Mouse (Mus musculus): ENCODE data around the gene Myrfl. TPM values are rescaled to one million over a fixed set of nuclear protein-coding genes. Genes with fewer than 3 reads are reported as not detected.
A peak's percentile ranks its signal among the peaks of the same experiment; 100 is the strongest.

The Myrfl gene
- polyA plus RNA-seq, 1 experiment from 2014 or later, result 0.09 TPM

DNA sequence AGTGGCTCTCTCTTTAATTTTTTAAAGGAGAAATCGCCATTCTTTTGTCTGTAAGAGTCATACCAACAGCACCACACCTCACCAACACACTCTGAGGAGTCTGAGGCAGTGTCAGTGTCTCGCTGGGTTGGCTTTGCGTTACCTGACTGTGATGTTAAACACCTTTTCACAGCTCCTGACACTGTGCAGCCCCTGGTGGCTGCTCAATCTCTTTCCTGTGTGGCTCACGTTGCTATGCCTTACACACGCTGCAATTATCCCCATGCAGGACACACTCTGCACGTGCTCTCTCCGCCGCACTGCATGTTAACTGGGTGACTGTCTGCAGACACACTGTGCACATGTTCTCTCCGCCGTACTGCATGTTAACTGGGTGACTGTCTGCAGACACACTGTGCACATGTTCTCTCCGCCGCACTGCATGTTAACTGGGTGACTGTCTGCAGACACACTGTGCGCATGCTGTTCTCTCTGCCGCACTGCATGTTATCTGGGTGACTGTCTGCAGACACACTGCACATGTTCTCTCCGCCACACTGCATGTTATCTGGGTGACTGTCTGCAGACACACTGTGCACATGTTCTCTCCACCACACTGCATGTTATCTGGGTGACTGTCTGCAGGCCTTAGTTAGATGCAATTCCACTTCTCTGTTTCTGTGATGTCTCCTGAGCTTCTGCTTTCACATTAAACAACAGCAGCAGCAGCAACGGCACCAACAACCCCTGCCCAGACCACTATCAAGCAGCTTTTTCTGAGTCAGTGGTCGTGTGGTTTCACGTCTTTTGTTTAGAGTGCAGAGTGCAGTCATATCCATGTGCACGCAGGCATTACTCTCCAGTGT lies 27.2 kb upstream of the Myrfl start:
- WGBS, result 93% methylated on average over 19 of the region's 19 CpGs
- peaks cover 63% of the 10 kb centered on the region for H3K36me3 ChIP-seq

DNA sequence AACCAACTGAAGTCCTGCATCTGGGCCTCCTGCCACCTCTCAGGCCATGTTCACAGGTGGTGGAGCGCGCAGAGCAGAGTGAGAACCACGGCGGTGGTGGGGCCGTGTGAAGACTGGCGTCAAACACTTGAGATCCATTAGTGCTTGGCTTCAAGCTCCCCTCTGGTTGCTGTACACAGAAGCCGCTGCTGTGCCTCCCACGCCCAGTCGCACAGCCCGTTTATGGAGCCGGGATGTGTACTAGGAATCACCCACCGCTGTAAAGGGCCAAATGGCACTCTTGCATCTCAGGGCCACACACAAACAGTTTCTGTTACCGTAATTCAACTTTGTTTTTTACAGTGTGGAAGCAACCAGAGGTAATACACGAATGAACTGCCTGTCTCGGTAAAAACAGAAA lies 25.4 kb upstream of the Myrfl start:
- Histone ChIP-seq H3K4me2 (replicated peaks) (no peak overlapping the region), H3K4me1 (no peaks in the 10 kb centered on the region), H3K36me3 (peaks cover 58% of the 10 kb centered on the region), H3K27ac (no peak overlapping the region), H3K4me3 (no peak overlapping the region), H3K9me3 (no peaks in the 10 kb centered on the region), H3K9ac (no peak overlapping the region), H3K27me3 (no peaks in the 10 kb centered on the region)
- ATAC-seq (ENCODE audit: low FRiP score, low read depth), result no peak
- 84% methylated on average over 15 of the region's 15 CpGs for WGBS

More for the DNA sequence above, 27.2 kb upstream of the Myrfl start:
- H3K4me1 ChIP-seq, result no peaks in the 10 kb centered on the region
- no peak for ATAC-seq (ENCODE audit: low FRiP score, low read depth)
- H3K9me3 ChIP-seq, result no peaks in the 10 kb centered on the region
- H3K27me3 ChIP-seq, result no peaks in the 10 kb centered on the region
- no peak overlapping the region for H3K4me2 ChIP-seq (replicated peaks)
- no peak overlapping the region for H3K27ac ChIP-seq
- H3K9ac ChIP-seq, result no peak overlapping the region
- no peak overlapping the region for H3K4me3 ChIP-seq

DNA sequence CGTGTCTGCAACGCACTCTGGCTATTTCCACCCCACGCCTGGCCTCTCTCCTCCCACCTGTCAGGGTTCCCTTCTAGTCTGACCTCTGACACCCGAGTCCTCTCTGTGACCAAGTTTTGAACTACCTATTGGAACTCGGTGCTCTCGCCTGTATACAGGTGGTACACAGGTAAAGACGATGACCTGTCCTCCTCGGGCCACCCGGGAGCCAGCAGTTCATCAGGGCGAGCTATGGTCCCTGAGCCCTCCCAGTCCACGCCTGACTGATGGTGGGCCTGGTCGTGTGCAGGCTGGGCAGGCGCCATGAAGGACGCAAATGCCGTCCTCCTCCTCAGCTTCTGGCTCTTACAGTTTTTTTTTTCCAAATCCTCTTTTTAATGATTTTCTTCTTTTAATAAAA lies 24.7 kb upstream of the Myrfl start:
- WGBS, result 88% methylated on average over 15 of the region's 15 CpGs
- Histone ChIP-seq H3K4me1 (no peaks in the 10 kb centered on the region), H3K9me3 (no peaks in the 10 kb centered on the region), H3K4me3 (no peak overlapping the region), H3K4me2 (replicated peaks) (no peak overlapping the region), H3K36me3 (peaks cover 55% of the 10 kb centered on the region), H3K27ac (no peak overlapping the region), H3K9ac (no peak overlapping the region), H3K27me3 (no peaks in the 10 kb centered on the region)
- ATAC-seq (ENCODE audit: low FRiP score, low read depth), result 0 out of 2 replicates have a peak, but pooled peaks have one; percentile 32

DNA sequence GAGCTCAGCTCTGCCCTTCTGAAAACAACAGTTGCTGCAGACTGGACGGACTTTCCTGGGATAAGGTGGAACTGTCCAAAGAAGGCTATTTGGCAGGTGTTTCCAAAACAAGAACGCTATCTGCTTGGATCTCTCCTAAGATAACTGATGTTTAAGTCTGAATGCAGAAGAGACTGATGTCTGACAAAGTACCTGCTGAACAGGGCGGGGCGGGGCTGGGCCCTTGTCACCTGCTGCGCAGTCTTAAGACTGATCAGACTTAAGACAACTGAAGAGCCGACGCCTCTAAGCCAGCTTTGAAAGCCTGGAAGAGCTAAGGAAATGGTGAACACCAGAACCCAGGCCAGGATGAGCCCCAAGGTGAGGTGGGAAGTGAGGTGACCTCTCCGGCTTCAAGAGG lies 23.9 kb upstream of the Myrfl start:
- Histone ChIP-seq H3K36me3 (peaks cover 57% of the 10 kb centered on the region), H3K27ac (no peak overlapping the region), H3K4me1 (no peaks in the 10 kb centered on the region), H3K4me2 (replicated peaks) (no peak overlapping the region), H3K9ac (no peak overlapping the region), H3K4me3 (no peak overlapping the region), H3K27me3 (no peaks in the 10 kb centered on the region), H3K9me3 (no peaks in the 10 kb centered on the region)
- WGBS, result 92% methylated on average over 8 of the region's 8 CpGs
- no peak for ATAC-seq (ENCODE audit: low FRiP score, low read depth)

DNA sequence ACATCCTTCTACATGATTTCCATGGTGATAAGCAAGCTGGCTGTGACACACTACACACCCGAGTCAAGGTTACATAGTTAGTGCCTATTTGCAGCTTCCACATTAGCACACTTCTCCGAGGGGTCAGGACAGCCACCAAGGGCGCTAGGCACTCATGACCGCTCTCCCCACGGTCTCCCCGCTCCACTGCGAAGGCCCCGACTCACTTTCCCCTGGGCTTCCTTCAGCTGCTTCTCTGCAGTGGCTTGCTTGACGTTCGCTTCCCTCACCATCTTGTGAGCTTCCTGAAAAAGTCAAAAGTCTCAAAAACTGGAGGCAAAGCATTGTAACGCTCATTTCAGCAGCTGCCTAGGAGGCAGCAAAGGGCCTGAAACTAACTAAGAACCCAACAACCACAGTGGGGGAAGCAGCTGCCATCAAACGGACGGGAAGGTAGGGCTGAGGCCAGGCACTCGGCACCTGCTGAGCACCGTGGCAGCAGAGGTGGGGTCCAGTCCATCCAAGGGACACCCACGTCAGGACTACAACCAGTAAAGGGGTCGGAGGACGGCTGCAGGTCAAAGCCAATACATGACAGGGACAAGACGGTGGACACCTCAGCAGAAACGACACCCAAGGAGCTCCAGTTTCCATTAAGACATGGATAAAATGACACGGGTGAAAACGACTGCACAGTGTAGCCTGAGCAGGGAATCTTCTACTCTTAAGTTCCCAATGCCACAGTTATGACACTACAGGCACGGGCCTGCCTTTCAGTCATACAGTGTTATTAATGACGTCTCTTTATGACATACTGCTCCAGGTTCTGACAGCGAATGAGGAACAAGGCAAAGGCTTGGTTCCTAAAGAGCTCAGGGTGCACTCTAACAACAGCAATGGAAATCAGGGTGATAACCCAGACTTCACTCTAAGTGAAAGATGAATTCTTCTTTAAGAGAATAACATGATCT lies 22.9 kb upstream of the Myrfl start:
- Histone ChIP-seq H3K4me2 (replicated peaks) (no peak overlapping the region), H3K36me3 (peaks cover 62% of the 10 kb centered on the region), H3K9me3 (no peaks in the 10 kb centered on the region), H3K27ac (no peak overlapping the region), H3K4me1 (no peaks in the 10 kb centered on the region), H3K9ac (no peak overlapping the region), H3K27me3 (no peaks in the 10 kb centered on the region), H3K4me3 (no peak overlapping the region)
- no peak for ATAC-seq (ENCODE audit: low FRiP score, low read depth)
- 85% methylated on average over 25 of the region's 25 CpGs for WGBS

DNA sequence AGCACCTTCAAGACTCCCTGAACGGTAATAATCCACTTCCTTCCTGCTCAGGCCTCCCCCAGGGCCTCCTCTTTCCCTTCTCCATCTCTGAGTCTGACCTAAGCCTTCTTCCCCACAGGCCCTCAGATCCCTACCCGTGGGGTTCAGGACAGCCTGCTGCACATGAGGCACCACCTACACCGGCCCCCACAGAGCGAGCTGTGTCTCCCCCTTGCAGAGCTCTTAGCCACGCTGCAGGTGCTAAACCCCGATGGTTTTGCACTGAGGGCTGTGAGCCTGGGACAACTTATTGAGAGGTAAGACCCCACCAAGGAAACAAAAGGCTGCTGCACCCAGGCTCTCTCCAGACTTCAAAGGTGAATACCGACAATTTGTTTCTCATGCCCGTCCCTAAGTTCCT lies 19.9 kb upstream of the Myrfl start:
- no peaks in the 10 kb centered on the region for H3K4me1 ChIP-seq
- WGBS, result 72% methylated on average over 8 of the region's 8 CpGs
- no peaks in the 10 kb centered on the region for H3K27me3 ChIP-seq
- no peak overlapping the region for H3K4me3 ChIP-seq
- no peak overlapping the region for H3K27ac ChIP-seq
- H3K9ac ChIP-seq, result no peak overlapping the region
- H3K9me3 ChIP-seq, result no peaks in the 10 kb centered on the region
- H3K36me3 ChIP-seq, result peaks cover 64% of the 10 kb centered on the region
- no peak for ATAC-seq (ENCODE audit: low FRiP score, low read depth)
- H3K4me2 ChIP-seq (replicated peaks), result no peak overlapping the region

DNA sequence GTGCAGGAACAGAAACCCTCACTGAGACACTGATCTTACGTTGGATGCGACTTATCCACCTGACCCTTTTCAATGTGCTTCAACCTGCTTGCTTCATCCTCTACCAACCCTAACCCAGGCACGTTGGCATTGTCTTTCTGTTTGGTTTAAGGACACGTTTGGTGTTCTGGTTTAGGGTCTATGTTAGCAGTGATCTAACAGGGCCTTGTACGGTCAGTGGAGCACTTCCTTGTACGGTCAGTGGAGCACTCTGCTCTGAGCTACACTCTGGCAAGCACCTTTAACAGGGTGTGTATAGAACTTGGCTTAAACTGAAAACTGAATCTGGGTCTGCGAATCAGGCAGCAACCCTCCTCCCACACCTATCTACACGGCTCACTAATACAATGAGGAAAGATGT lies 18.6 kb upstream of the Myrfl start:
- no peak overlapping the region for H3K27ac ChIP-seq
- H3K9me3 ChIP-seq, result no peaks in the 10 kb centered on the region
- 90% methylated on average over 8 of the region's 8 CpGs for WGBS
- no peaks in the 10 kb centered on the region for H3K27me3 ChIP-seq
- no peak overlapping the region for H3K4me2 ChIP-seq (replicated peaks)
- H3K36me3 ChIP-seq, result peaks cover 74% of the 10 kb centered on the region
- no peaks in the 10 kb centered on the region for H3K4me1 ChIP-seq
- H3K9ac ChIP-seq, result no peak overlapping the region
- ATAC-seq (ENCODE audit: low FRiP score, low read depth), result no peak
- no peak overlapping the region for H3K4me3 ChIP-seq

DNA sequence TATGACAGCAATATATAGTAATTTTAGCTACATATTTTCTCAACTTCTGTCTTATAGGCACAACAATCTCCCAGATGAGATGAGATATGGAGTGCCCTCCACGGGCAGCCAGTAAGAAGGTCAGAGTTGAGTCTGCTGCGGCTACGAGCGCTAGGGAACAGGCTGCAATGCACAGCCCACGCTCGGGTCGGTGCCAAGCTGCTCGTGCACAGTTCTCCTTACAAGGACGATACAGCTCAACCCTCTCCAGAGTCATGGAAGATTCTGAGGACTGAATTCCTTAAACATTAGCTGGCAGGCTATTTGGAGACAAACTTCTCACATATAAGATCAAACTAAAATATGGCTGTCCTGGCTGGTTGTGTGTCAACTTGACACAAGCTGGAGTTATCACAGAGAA lies 17.9 kb upstream of the Myrfl start:
- ATAC-seq (ENCODE audit: low FRiP score, low read depth), result no peak
- Histone ChIP-seq H3K27ac (no peak overlapping the region), H3K9ac (no peak overlapping the region), H3K36me3 (peaks cover 76% of the 10 kb centered on the region), H3K4me3 (no peak overlapping the region), H3K27me3 (no peaks in the 10 kb centered on the region), H3K4me2 (replicated peaks) (no peak overlapping the region), H3K4me1 (no peaks in the 10 kb centered on the region), H3K9me3 (no peaks in the 10 kb centered on the region)
- WGBS, result 93% methylated on average over 9 of the region's 9 CpGs

DNA sequence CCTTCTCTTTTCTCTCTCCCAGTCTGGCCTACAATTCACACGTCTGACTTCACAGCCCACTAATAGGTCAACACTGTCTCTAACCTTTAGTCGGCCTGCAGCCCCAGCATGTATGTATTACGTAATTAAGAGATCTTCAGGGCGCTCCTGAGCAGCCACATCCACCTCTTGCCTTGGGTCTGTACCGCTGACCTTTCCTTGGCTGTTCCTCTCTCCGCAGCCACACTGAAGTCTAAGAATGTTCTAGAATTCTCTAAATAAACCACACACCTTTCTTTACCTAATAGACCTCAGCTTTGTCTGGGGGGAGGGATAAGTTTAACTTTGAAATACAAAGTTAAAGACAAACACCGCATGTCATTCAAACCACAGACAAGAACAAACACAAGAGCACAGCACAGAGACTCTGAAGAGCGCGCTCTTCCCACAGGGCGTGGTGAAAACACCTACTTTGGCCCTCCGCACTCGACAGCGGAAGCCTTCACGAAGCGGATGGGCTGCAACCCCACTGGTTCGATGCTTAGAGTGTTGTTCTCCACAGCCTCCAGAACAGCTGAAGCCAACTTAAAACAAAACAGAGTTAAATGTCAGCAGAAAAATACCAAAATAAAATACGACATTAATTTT lies 17.0 kb upstream of the Myrfl start:
- 92% methylated on average over 17 of the region's 17 CpGs for WGBS
- no peak for ATAC-seq (ENCODE audit: low FRiP score, low read depth)
- Histone ChIP-seq H3K4me1 (no peaks in the 10 kb centered on the region), H3K27me3 (no peaks in the 10 kb centered on the region), H3K27ac (no peak overlapping the region), H3K9me3 (no peaks in the 10 kb centered on the region), H3K36me3 (peaks cover 79% of the 10 kb centered on the region), H3K9ac (no peak overlapping the region), H3K4me2 (replicated peaks) (no peak overlapping the region), H3K4me3 (no peak overlapping the region)

DNA sequence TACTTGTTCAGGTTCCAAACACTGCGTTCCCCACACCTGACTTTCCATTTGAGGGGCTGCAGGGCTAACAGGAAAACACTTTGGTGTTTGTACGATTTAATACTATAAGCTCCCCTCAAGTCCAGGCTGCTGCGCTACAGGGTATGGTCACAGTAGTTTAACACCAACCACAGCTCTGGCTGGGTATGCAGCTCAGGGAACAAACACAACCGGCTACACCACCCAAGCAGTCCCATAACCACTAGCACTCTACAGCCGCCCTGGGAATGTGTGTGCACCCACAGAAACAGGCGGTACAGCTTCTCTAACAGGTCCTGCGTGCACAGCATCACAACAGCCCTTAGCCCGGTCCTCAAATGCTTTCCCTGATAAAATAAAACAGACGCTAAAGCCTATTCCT lies 16.1 kb upstream of the Myrfl start:
- Histone ChIP-seq H3K9ac (no peak overlapping the region), H3K27me3 (no peaks in the 10 kb centered on the region), H3K4me2 (replicated peaks) (no peak overlapping the region), H3K9me3 (no peaks in the 10 kb centered on the region), H3K4me3 (no peak overlapping the region), H3K4me1 (no peaks in the 10 kb centered on the region), H3K27ac (no peak overlapping the region), H3K36me3 (peaks cover 81% of the 10 kb centered on the region)
- ATAC-seq (ENCODE audit: low FRiP score, low read depth), result no peak
- WGBS, result 77% methylated on average over 9 of the region's 9 CpGs

DNA sequence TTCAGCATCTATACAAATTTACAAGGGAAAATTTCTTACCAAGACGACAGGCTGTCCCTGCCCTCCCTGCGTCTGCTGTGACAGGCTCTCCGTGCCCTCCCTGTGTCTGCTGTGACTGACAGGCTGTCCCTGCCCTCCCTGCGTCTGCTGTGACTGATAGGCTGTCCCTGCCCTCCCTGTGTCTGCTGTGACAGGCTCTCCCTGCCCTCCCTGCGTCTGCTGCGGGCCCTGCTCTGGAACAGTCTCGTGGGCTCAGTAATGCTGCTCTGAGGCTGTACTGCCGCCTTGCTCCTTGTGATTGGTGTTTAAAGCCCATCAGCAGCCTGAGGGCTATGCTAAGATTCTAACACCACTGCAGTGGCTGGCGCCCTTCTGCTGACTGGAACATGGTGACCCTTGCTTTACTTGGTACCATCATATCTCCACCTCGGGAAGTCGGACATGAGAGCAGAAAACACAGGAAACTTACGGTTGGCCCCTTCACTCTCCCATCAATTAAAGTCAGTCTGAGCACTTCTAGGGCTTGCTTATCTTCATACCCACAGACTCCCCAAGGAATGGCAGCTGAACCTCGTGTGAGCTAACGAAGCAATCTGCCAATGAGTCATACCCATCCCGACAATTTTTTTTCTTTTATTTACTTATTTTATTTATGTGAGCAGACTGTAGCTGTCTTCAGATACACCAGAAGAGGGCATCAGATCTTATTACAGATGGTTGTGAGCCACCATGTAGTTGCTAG lies 12.4 kb upstream of the Myrfl start:
- 74% methylated on average over 15 of the region's 15 CpGs for WGBS
- H3K9ac ChIP-seq, result no peak overlapping the region
- peaks cover 90% of the 10 kb centered on the region for H3K36me3 ChIP-seq
- H3K4me1 ChIP-seq, result no peaks in the 10 kb centered on the region
- no peak overlapping the region for H3K27ac ChIP-seq
- H3K4me2 ChIP-seq (replicated peaks), result no peak overlapping the region
- no peak for ATAC-seq (ENCODE audit: low FRiP score, low read depth)
- no peaks in the 10 kb centered on the region for H3K27me3 ChIP-seq
- no peaks in the 10 kb centered on the region for H3K9me3 ChIP-seq
- H3K4me3 ChIP-seq, result no peak overlapping the region
